8 mouse cellular contexts compared by ENCODE assay signal in the genomic region with DNA sequence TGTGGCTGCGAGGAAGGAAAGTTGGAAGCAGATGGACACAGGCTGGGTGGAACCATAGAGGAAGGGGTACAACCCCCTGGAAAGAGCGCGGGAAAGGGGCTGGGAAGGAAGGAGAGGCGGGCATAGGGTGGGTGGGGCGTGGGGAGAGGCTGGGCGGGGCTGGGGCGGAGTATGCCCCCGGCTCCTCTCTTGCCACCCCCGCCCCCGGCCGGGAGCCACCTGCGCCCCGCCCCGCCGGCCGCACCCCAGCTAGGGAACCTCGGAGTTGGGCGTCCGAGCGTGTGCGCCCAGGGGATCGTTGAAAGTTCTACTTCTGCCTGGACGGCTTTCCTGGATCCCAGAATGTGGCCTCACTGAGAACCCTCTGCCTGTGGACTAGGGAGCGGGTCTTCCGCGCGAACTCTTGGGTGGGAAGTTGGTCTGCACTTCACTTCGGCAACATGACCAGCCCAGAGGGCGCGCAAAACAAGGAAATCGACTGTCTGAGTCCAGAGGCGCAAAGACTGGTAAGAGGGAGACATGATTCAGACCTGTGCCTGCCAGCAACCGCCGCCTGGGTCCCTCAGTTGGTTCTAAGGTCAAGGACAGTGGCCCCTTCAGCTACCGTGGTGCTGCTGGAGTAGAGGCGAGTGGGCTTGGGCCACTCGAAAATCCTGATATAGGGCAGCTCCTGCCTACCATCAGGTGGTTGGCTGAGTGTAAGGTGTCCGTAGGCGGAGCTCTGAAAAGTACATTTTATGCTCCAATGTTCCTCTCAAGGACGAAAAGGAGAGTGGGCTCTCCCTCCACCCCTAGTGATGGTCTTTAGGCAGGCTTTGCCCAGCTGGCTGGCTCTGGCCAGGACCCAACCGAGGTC. TPM values are rescaled to one million over a fixed set of nuclear protein-coding genes. Genes with fewer than 3 reads are reported as not detected.
A peak's percentile ranks its signal among the peaks of the same experiment; 100 is the strongest.
DNase-seq lines count a peak whose midpoint lies in the region; ATAC-seq and TF ChIP-seq lines count a peak whose summit lies in the region.

No protein-coding gene starts in this region.

- H3K4me2 ChIP-seq in forebrain, embryonic 16.5 days (ENCODE audit: low read length), result peak overlapping the region; percentile 93
- peak overlapping the region; percentile 97 for H3K4me2 ChIP-seq in hindbrain, embryonic 13.5 days

- TF ChIP-seq POLR2A in liver, adult 2 months (IDR thresholded peaks at IDR 0.05; ENCODE audit: extremely low read depth, insufficient read depth, low read length), result 0 out of 2 replicates have a peak, but pooled peaks have one; percentile 46

- 4% methylated on average over 38 of the region's 41 CpGs for WGBS in forebrain, embryonic 16.5 days
- 3% methylated on average over 30 of the region's 41 CpGs for WGBS in hindbrain, embryonic 13.5 days
- 1% methylated on average over 40 of the region's 41 CpGs for WGBS in liver, adult 2 months

- TF ChIP-seq CTCF in liver, adult 2 months (IDR thresholded peaks at IDR 0.05; ENCODE audit: low read depth, low read length), result peak; percentile 34

- peak overlapping the region; percentile 51 for H3K9ac ChIP-seq in forebrain, embryonic 16.5 days (replicated peaks; ENCODE audit: low read depth, low read length)
- H3K9ac ChIP-seq in hindbrain, embryonic 13.5 days, result peak overlapping the region; percentile 68
- H3K9ac ChIP-seq in liver, adult 2 months (ENCODE audit: low read depth, low read length), result peak overlapping the region; percentile 78

- peak overlapping the region; percentile 54 for H3K4me3 ChIP-seq in forebrain, embryonic 16.5 days (replicated peaks; ENCODE audit: low read length)
- H3K4me3 ChIP-seq in hindbrain, embryonic 13.5 days, result peak overlapping the region; percentile 49
- peak overlapping the region; percentile 83 for H3K4me3 ChIP-seq in liver, adult 2 months (ENCODE audit: insufficient read depth, low read depth, low read length)

- no peak overlapping the region for H3K27ac ChIP-seq in forebrain, embryonic 16.5 days (ENCODE audit: low read length)
- no peak overlapping the region for H3K27ac ChIP-seq in hindbrain, embryonic 13.5 days
- peak overlapping the region; percentile 92 for H3K27ac ChIP-seq in liver, adult 2 months (replicated peaks; ENCODE audit: insufficient read depth, low read depth, low read length)

- peak; percentile 8 for ATAC-seq in activated CD4-positive, CD25-positive, alpha-beta regulatory T cell, adult 4 months
- no peak; the same call in 1 of the 2 replicates for ATAC-seq in forebrain, embryonic 16.5 days
- ATAC-seq in hindbrain, embryonic 13.5 days (ENCODE audit: low FRiP score), result peak; percentile 66

- H3K27me3 ChIP-seq in forebrain, embryonic 16.5 days (replicated peaks; ENCODE audit: control insufficient read depth, insufficient read depth, low read length), result 0 out of 2 replicates have a peak, but pooled peaks cover 4% of the 10 kb centered on the region
- H3K27me3 ChIP-seq in hindbrain, embryonic 13.5 days, result peaks cover 31% of the 10 kb centered on the region
- H3K27me3 ChIP-seq in liver, adult 2 months (ENCODE audit: control insufficient read depth, insufficient read depth, low read length), result no peaks in the 10 kb centered on the region

- H3K79me2 ChIP-seq in liver, adult 2 months (ENCODE audit: control insufficient read depth, insufficient read depth, low read length), result peaks cover 10% of the 10 kb centered on the region; the same call in 1 of the 2 replicates

- peak; percentile 36 for DNase-seq in 3T3-L1 (ENCODE audit: low read depth, low spot score)
- peak; percentile 70 for DNase-seq in liver, adult 2 months (ENCODE audit: extremely low read depth, low read depth, low spot score)
- DNase-seq in monocyte, adult 2 months (ENCODE audit: low read depth in 1 of 2, low spot score in 2 of 2), result peak; percentile 44 to 50
- DNase-seq in thymus, postnatal 25 days, result peak; percentile 88
- DNase-seq in layer of hippocampus, postnatal 25 days (ENCODE audit: extremely low spot score in 1 of 2, low spot score in 1 of 2), result no peak

- no peaks in the 10 kb centered on the region for H3K9me3 ChIP-seq in forebrain, embryonic 16.5 days (ENCODE audit: control insufficient read depth, low read length)
- no peaks in the 10 kb centered on the region for H3K9me3 ChIP-seq in hindbrain, embryonic 13.5 days

- H3K4me1 ChIP-seq in forebrain, embryonic 16.5 days (replicated peaks; ENCODE audit: control insufficient read depth, insufficient read depth, low read length), result peaks cover 13% of the 10 kb centered on the region
- peaks cover 23% of the 10 kb centered on the region for H3K4me1 ChIP-seq in hindbrain, embryonic 13.5 days (replicated peaks)
- H3K4me1 ChIP-seq in liver, adult 2 months (ENCODE audit: control insufficient read depth, insufficient read depth, low read length), result peaks cover 30% of the 10 kb centered on the region

- no peaks in the 10 kb centered on the region for H3K36me3 ChIP-seq in forebrain, embryonic 16.5 days (ENCODE audit: control insufficient read depth, insufficient read depth)
- H3K36me3 ChIP-seq in hindbrain, embryonic 13.5 days, result no peaks in the 10 kb centered on the region
- H3K36me3 ChIP-seq in liver, adult 2 months (ENCODE audit: control insufficient read depth, insufficient read depth, low read length), result no peaks in the 10 kb centered on the region

RNA-seq across cellular contexts. Expression of a gene that starts 54.9 kb away (rescaled TPM):
- polyA plus RNA-seq in activated CD4-positive, CD25-positive, alpha-beta regulatory T cell, adult 4 months (2017; shearing (Covaris generic)), result 100 to 1,000 TPM; 176 to 194 TPM
- polyA plus RNA-seq in forebrain, embryonic 16.5 days (2015; fragmentation: Nextera tagmentation; extraction: Ambion mirVana), result 45.3 and 48.5 TPM in 2 replicates
- 35.5 and 39.1 TPM in 2 replicates for polyA plus RNA-seq in hindbrain, embryonic 13.5 days (2015; fragmentation: Nextera tagmentation; extraction: Ambion mirVana)
- 20.1 and 22.4 TPM in 2 replicates for total RNA-seq in liver, adult 2 months (2014; rRNA removed)
- polyA plus RNA-seq in liver, adult 2 months (2012; rRNA removed), result 3.4 and 4.8 TPM in 2 replicates
- total RNA-seq in layer of hippocampus, postnatal 25 days (2021), result 10 to 100 TPM; 64.0 to 74.4 TPM

Comparison
In these comparisons a context has a peak if more than half of its experiments do, and no peak if none do; other contexts are left out.
1. DNase-seq: peak in 3T3-L1 (single experiment), liver, adult 2 months (single experiment), monocyte, adult 2 months (2 of 2) and thymus, postnatal 25 days (single experiment); none in layer of hippocampus, postnatal 25 days (0 of 2).
2. Peak in every context shown above with its lines, with median percentiles within 50 percentile points of each other: H3K4me3 ChIP-seq and H3K9ac ChIP-seq.